Mouse (Mus musculus) forebrain, embryonic 12.5 days (tissue): ENCODE data around the gene Tstd2. TPM values are rescaled to one million over a fixed set of nuclear protein-coding genes. Genes with fewer than 3 reads are reported as not detected.

Experiments
- ATAC-seq: fragments of 200-750 bp; cut with Nextera tagmentation; 2 replicates; pipeline ENCODE4 v1.8.0; 2017; ENCODE audit warnings: moderate TSS enrichment; ENCODE audit not compliant: low FRiP score
- H3K27ac ChIP-seq: fragments of 300-500 bp; sonication (generic); 2 replicates; pipeline ENCODE4 v1.5.1; 2016; ENCODE audit warnings: mild to moderate bottlenecking
- H3K27me3 ChIP-seq: fragments of 300-500 bp; sonication (generic); 2 replicates; pipeline ENCODE4 v1.6.1; 2016; ENCODE audit warnings: mild to moderate bottlenecking
- H3K36me3 ChIP-seq: fragments of 300-500 bp; sonication (generic); replicated peaks from 2 replicates; pipeline ENCODE4 v1.6.1; 2016; ENCODE audit warnings: mild to moderate bottlenecking
- H3K4me1 ChIP-seq: fragments of 300-500 bp; sonication (generic); 2 replicates; pipeline ENCODE4 v1.6.1; 2016
- H3K4me2 ChIP-seq: fragments of 300-500 bp; sonication (generic); 2 replicates; pipeline ENCODE4 v1.6.1; 2016; ENCODE audit warnings: mild to moderate bottlenecking, moderate library complexity
- H3K4me3 ChIP-seq: fragments of 300-500 bp; sonication (generic); replicated peaks from 2 replicates; pipeline ENCODE4 v1.5.1; 2016; ENCODE audit warnings: mild to moderate bottlenecking
- H3K9ac ChIP-seq: fragments of 300-500 bp; sonication (generic); 2 replicates; pipeline ENCODE4 v1.6.1; 2016; ENCODE audit warnings: mild to moderate bottlenecking
- H3K9me3 ChIP-seq: fragments of 300-500 bp; sonication (generic); 2 replicates; pipeline ENCODE4 v1.6.1; 2016
- WGBS: fragments of 180-500 bp; shearing (Covaris S2); methylation state at CpG from one replicate; pipeline ENCODE4 v1.1.7; 2016; 5-methylcytosine and 5-hydroxymethylcytosine counted together
- polyA plus RNA-seq: library from polyadenylated mRNA; unstranded; fragments of >200 nt; fragmentation: Nextera tagmentation; extraction: Ambion mirVana; gene quantifications from 2 replicates; pipeline ENCODE4 v1.2.1, GENCODE M21; 2016

Gene Tstd2
- polyA plus RNA-seq, 1 experiment from 2014 or later = 60.6 TPM

DNA sequence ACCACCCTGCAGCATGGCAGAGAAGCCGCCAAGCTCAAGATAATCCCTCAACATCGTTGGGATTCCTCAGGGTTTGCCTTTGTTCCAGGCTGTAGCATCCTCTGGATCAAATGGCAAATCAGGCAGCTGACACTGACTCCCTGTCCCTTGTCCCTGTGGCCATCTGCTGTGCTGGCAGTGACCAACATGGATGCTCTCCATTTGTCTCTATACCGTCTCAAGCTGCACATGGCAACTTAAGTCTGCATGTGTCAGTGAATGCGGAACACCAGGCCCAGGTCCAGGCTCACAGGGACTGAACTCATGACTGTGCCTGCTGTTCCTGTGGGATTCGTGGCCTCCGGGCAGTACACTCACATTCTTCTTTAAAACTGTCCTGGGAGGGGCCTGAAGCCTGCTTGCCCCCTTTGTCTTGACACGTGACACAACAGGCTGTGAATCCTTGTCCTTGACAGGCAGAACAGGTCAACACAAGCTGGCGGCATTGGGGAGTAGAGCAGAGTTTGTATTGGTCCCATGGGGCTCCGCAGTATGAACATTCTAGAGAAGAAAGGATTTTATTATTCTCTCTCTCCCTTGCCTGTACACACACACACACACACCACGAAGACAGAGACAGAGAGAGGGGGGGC, 21.8 kb downstream of the Tstd2 start:
- whole genome bisulfite sequencing = 91% methylated on average over 10 of the region's 10 CpGs
- H3K27ac ChIP-seq = no peak overlapping the region
- no peaks in the 10 kb centered on the region for H3K4me1 ChIP-seq
- no peaks in the 10 kb centered on the region for H3K27me3 ChIP-seq
- H3K4me3 ChIP-seq = no peak overlapping the region
- ATAC-seq = no peak
- no peaks in the 10 kb centered on the region for H3K9me3 ChIP-seq
- no peak overlapping the region for H3K4me2 ChIP-seq
- no peak overlapping the region for H3K9ac ChIP-seq
- H3K36me3 ChIP-seq = peaks cover 86% of the 10 kb centered on the region

GRCm38 (mm10) chr4:46115308-46115707, 23.2 kb downstream of the Tstd2 start:
- peaks cover 73% of the 10 kb centered on the region for H3K36me3 ChIP-seq
- no peak overlapping the region for H3K9ac ChIP-seq
- no peak overlapping the region for H3K4me3 ChIP-seq
- ATAC-seq = no peak
- no peak overlapping the region for H3K4me2 ChIP-seq
- 88% methylated on average over 1 of the region's 1 CpGs for WGBS
- H3K27ac ChIP-seq = no peak overlapping the region
- no peaks in the 10 kb centered on the region for H3K27me3 ChIP-seq
- no peaks in the 10 kb centered on the region for H3K9me3 ChIP-seq
- no peaks in the 10 kb centered on the region for H3K4me1 ChIP-seq

DNA sequence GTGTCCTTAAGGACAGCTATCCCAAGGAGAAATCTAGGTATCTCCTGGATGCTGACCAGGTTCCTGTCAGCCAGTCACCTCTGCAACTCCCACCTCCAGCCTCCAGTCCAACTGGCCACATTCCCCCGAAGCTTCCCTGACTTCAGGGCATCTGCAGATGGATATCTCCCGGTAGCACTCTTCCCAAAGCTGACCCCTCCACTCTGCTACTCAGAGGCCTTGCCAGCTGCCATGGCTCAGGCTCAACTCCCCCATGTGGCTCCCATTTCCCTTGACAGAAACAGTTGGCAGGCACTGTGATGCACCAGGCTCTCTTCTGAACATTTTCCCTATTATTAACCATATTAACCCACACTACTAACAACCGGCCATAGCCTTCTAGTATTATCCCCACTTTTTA, 27.1 kb downstream of the Tstd2 start:
- Histone ChIP-seq H3K4me2 (no peak overlapping the region), H3K4me3 (no peak overlapping the region), H3K9ac (no peak overlapping the region), H3K36me3 (peaks cover 34% of the 10 kb centered on the region), H3K27me3 (no peaks in the 10 kb centered on the region), H3K27ac (no peak overlapping the region), H3K9me3 (no peaks in the 10 kb centered on the region), H3K4me1 (no peaks in the 10 kb centered on the region)
- ATAC-seq = no peak
- 84% methylated on average over 3 of the region's 3 CpGs for WGBS

DNA sequence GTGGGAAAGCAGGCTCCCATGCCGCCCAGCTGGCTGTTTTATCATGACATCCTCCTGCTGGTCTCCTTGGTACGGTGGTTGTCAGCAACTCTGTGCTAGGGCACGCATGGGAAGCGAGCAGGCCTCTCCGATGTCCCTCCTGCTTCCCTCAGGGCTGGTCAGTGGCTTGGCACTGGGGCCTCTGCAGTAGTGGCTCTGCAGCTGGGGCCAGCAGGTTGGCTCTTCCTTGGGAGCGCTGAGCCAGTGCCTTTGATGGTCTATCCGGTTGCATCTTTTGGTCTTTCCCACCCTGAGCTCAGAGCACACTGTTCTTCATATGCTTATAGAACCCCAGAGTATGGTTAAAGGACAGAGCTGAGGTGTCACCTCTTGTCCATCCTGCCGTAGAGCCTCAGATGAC, 28.4 kb downstream of the Tstd2 start:
- 93% methylated on average over 8 of the region's 8 CpGs for WGBS
- no peak for ATAC-seq
- Histone ChIP-seq H3K27me3 (no peaks in the 10 kb centered on the region), H3K4me1 (no peaks in the 10 kb centered on the region), H3K4me2 (no peak overlapping the region), H3K4me3 (no peak overlapping the region), H3K9me3 (no peaks in the 10 kb centered on the region), H3K36me3 (peaks cover 21% of the 10 kb centered on the region), H3K27ac (no peak overlapping the region), H3K9ac (no peak overlapping the region)

- Histone ChIP-seq H3K9ac (no peak overlapping the region), H3K9me3 (no peaks in the 10 kb centered on the region), H3K27ac (no peak overlapping the region), H3K27me3 (0 out of 2 replicates have a peak, but pooled peaks cover 3% of the 10 kb centered on the region), H3K4me1 (peaks cover 5% of the 10 kb centered on the region; the same call in 1 of the 2 replicates), H3K4me2 (no peak overlapping the region), H3K4me3 (no peak overlapping the region), H3K36me3 (no peaks in the 10 kb centered on the region)
- ATAC-seq = no peak
- 93% methylated on average over 10 of the region's 10 CpGs for WGBS
Measured at GRCm38 (mm10) chr4:46102078-46102769, 36.3 kb downstream of the Tstd2 start.

GRCm38 (mm10) chr4:46101211-46101711, 37.2 kb downstream of the Tstd2 start:
- WGBS = 69% methylated on average over 14 of the region's 14 CpGs

GRCm38 (mm10) chr4:46100539-46100938, 38.0 kb downstream of the Tstd2 start:
- no peak overlapping the region for H3K4me2 ChIP-seq
- H3K27ac ChIP-seq = no peak overlapping the region
- ATAC-seq = no peak
- 85% methylated on average over 7 of the region's 7 CpGs for WGBS
- H3K4me3 ChIP-seq = no peak overlapping the region
- 0 out of 2 replicates have a peak, but pooled peaks cover 3% of the 10 kb centered on the region for H3K27me3 ChIP-seq
- H3K9ac ChIP-seq = no peak overlapping the region
- peaks cover 5% of the 10 kb centered on the region; the same call in 1 of the 2 replicates for H3K4me1 ChIP-seq
- no peaks in the 10 kb centered on the region for H3K36me3 ChIP-seq
- H3K9me3 ChIP-seq = no peaks in the 10 kb centered on the region

More at GRCm38 (mm10) chr4:46101211-46101711, 37.2 kb downstream of the Tstd2 start:
- Histone ChIP-seq H3K27me3 (0 out of 2 replicates have a peak, but pooled peaks cover 3% of the 10 kb centered on the region), H3K4me3 (no peak overlapping the region), H3K36me3 (no peaks in the 10 kb centered on the region), H3K9me3 (no peaks in the 10 kb centered on the region), H3K4me1 (peaks cover 5% of the 10 kb centered on the region; the same call in 1 of the 2 replicates), H3K4me2 (no peak overlapping the region), H3K9ac (no peak overlapping the region), H3K27ac (no peak overlapping the region)
- ATAC-seq = no peak

DNA sequence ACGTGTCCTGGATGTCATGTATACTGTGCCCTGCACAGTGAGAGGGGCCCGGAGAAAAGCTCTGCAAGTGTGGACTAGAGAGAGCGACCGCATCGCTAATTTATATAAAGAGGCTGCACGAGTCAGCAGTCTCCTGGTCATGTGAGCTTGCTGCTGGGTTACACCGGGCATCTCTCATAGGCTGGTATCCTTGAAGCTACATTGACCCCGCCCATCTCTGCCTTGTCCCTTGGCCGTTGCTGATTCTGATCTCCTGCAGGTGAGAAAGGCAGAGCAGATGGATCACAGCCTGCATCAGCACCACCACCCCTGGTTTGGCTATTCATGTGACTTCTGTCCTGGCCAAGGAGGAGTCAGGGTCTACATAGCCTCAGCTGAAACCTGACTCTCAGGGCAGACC, 39.4 kb downstream of the Tstd2 start:
- Histone ChIP-seq H3K9me3 (no peaks in the 10 kb centered on the region), H3K27ac (no peak overlapping the region), H3K9ac (no peak overlapping the region), H3K4me2 (no peak overlapping the region), H3K4me3 (no peak overlapping the region), H3K36me3 (no peaks in the 10 kb centered on the region), H3K27me3 (0 out of 2 replicates have a peak, but pooled peaks cover 3% of the 10 kb centered on the region), H3K4me1 (peaks cover 7% of the 10 kb centered on the region; the same call in 1 of the 2 replicates)
- WGBS = 80% methylated on average over 9 of the region's 9 CpGs
- ATAC-seq = no peak

DNA sequence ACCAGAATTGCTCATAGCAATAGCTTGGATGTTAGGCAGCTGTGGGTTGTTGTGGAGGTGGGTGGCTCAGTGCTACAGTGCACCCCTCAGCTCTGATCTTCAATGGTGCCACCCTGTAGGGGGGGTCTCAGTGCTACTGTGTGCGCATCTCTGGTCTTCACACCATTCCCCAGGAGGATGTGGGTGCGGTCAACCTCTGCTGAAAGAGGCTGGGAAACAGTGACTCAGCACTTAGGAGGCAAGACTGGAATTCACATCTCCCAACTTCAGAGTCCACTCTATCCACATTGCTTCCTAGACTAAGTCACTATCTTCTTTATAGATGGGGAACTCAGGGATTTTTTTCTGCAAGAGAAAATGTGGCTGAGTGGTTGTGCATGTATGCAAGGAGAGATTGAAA, 40.9 kb downstream of the Tstd2 start:
- H3K27me3 ChIP-seq = 0 out of 2 replicates have a peak, but pooled peaks cover 3% of the 10 kb centered on the region
- H3K9ac ChIP-seq = no peak overlapping the region
- WGBS = 91% methylated on average over 2 of the region's 2 CpGs
- H3K4me2 ChIP-seq = no peak overlapping the region
- ATAC-seq = no peak
- H3K4me1 ChIP-seq = peaks cover 7% of the 10 kb centered on the region; the same call in 1 of the 2 replicates
- H3K36me3 ChIP-seq = no peaks in the 10 kb centered on the region
- H3K4me3 ChIP-seq = no peak overlapping the region
- H3K27ac ChIP-seq = no peak overlapping the region
- H3K9me3 ChIP-seq = no peaks in the 10 kb centered on the region

DNA sequence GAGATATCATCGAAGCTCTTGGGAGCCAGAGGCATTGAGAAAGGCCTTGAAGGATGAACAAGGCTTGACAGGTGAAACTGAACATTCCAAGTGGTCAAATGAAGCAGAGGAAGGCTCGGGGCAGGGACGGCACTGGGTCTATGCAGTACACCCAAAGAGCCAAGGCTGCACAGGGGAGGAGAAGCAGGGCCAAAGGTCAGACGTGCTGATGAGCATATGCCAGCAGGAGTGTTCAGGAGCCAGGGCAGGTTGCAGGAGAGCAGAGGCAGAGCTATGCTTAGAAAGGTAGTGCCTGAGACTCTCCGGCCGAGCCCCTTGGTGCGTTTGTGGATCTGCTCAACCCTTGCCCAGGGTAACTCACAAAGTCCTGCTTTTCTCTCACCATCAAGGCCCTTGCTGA, 41.9 kb downstream of the Tstd2 start:
- Histone ChIP-seq H3K36me3 (no peaks in the 10 kb centered on the region), H3K9me3 (no peaks in the 10 kb centered on the region), H3K4me1 (peaks cover 10% of the 10 kb centered on the region; the same call in 1 of the 2 replicates), H3K27ac (no peak overlapping the region), H3K9ac (no peak overlapping the region), H3K4me3 (no peak overlapping the region), H3K4me2 (no peak overlapping the region), H3K27me3 (0 out of 2 replicates have a peak, but pooled peaks cover 3% of the 10 kb centered on the region)
- ATAC-seq = no peak
- WGBS = 86% methylated on average over 7 of the region's 7 CpGs

GRCm38 (mm10) chr4:46095826-46096159, 42.7 kb downstream of the Tstd2 start:
- Histone ChIP-seq H3K27me3 (0 out of 2 replicates have a peak, but pooled peaks cover 3% of the 10 kb centered on the region), H3K9me3 (no peaks in the 10 kb centered on the region), H3K4me1 (0 out of 2 replicates have a peak, but pooled peaks cover 5% of the 10 kb centered on the region), H3K4me3 (no peak overlapping the region), H3K9ac (no peak overlapping the region), H3K36me3 (no peaks in the 10 kb centered on the region), H3K27ac (no peak overlapping the region), H3K4me2 (no peak overlapping the region)
- WGBS = 89% methylated on average over 3 of the region's 3 CpGs
- ATAC-seq = no peak

DNA sequence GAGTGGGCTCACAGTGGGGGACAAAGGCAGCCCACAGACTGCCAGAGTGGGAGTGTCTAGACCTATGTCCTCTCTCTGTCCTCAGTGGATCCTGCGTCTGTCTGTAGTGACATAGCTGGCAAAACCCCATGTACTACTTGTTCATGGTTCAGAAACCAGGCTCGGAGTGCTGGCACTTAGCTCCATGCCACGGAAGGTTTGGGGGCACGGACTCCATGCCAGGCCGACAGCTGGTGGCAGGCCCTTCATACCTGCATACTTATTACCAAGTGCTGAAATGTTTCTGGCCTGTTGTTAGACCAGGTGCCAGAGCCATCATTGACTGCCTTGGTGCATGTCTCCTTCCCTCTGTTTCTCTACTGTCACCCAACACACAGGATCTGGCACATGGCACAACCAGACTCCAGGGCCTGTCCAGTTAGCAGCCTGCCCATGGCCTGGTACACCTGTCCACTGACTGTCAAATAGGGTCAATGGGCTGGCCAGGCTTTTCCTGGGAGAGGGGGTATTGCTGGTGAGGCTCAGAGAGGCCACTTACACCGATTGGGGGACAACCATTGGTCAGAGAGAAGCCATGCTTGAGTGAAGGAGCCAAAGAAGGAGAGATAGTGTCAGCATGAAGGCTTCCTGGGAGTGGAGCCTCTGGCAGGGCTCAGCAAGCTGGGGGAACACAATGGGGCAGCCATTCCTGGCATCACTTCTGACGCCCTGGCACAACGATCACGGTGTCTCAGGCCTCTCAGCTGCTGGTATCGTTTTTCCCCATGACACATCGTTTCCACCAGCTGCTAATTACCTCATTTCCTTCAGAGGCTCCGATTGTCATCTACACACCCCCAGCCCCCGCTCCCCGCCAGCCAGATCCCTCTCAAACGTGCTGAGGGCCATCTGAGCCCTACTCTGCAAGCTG, 43.3 kb downstream of the Tstd2 start:
- 71% methylated on average over 15 of the region's 15 CpGs for WGBS
- Histone ChIP-seq H3K36me3 (no peaks in the 10 kb centered on the region), H3K27me3 (0 out of 2 replicates have a peak, but pooled peaks cover under 1% of the 10 kb centered on the region), H3K9me3 (no peaks in the 10 kb centered on the region), H3K27ac (no peak overlapping the region), H3K4me2 (no peak overlapping the region), H3K9ac (no peak overlapping the region), H3K4me1 (0 out of 2 replicates have a peak, but pooled peaks cover 5% of the 10 kb centered on the region), H3K4me3 (no peak overlapping the region)
- no peak for ATAC-seq
